Mouse (Mus musculus) midbrain, embryonic 13.5 days (tissue): ENCODE results near the gene Ebf4. TPM values are rescaled to one million over a fixed set of nuclear protein-coding genes. Genes with fewer than 3 reads are reported as not detected.

Source experiments
- ATAC-seq: fragments of 200-750 bp; cut with Nextera tagmentation; 2 replicates; pipeline ENCODE4 v1.8.0; 2017; ENCODE audit warnings: mild to moderate bottlenecking, moderate TSS enrichment, moderate library complexity
- H3K27ac ChIP-seq: fragments of 300-500 bp; sonication (generic); 2 replicates; pipeline ENCODE4 v1.5.1; 2015; ENCODE audit warnings: inconsistent platforms, mild to moderate bottlenecking, moderate library complexity
- H3K27me3 ChIP-seq: fragments of 300-500 bp; sonication (generic); 2 replicates; pipeline ENCODE4 v1.6.1; 2015; ENCODE audit warnings: mild to moderate bottlenecking, inconsistent platforms
- H3K36me3 ChIP-seq: fragments of 300-500 bp; sonication (generic); 2 replicates; pipeline ENCODE4 v1.6.1; 2015; ENCODE audit warnings: mild to moderate bottlenecking, inconsistent platforms
- H3K4me1 ChIP-seq: fragments of 300-500 bp; sonication (generic); replicated peaks from 2 replicates; pipeline ENCODE4 v1.6.1; 2015; ENCODE audit warnings: inconsistent platforms
- H3K4me2 ChIP-seq: fragments of 300-500 bp; sonication (generic); replicated peaks from 2 replicates; pipeline ENCODE4 v1.6.1; 2015; ENCODE audit warnings: moderate library complexity, mild to moderate bottlenecking, inconsistent platforms
- H3K4me3 ChIP-seq: fragments of 300-500 bp; sonication (generic); replicated peaks from 2 replicates; pipeline ENCODE4 v1.5.1; 2015; ENCODE audit warnings: mild to moderate bottlenecking, inconsistent platforms
- H3K9ac ChIP-seq: fragments of 300-500 bp; sonication (generic); replicated peaks from 2 replicates; pipeline ENCODE4 v1.6.1; 2015; ENCODE audit warnings: mild to moderate bottlenecking, inconsistent platforms
- H3K9me3 ChIP-seq: fragments of 300-500 bp; sonication (generic); 2 replicates; pipeline ENCODE4 v1.6.1; 2016; ENCODE audit warnings: mild to moderate bottlenecking, inconsistent platforms
- WGBS: fragments of 180-500 bp; shearing (Covaris S2); methylation state at CpG from one replicate; pipeline ENCODE4 v1.1.7; 2015; 5-methylcytosine and 5-hydroxymethylcytosine counted together
- polyA plus RNA-seq: library from polyadenylated mRNA; unstranded; fragments of >200 nt; fragmentation: Nextera tagmentation; extraction: Ambion mirVana; gene quantifications from 2 replicates; pipeline ENCODE4 v1.2.1, GENCODE M21; 2015

Gene Ebf4
- 2.1 and 2.7 TPM in 2 replicates for polyA plus RNA-seq

DNA sequence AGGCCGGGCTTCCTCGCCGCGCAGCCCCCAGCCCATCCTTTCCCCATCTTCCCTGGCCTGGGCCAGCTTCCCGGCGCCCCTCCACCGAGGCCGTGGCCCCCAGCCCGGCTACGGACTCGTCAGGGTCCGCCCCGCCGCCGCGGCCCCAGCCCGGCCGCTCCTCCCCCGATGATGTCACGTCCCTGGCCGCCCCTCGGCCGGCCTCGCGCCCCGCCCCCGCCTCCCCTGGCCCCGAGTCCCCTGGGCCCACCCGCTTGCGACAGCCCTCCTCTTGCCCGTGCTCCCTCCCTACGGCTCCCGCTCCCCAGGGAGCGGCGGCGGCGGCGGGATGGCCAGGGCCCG is at the start of gene Ebf4:
Gene Ebf4, plus strand, starts transcription at position 234 of the 342 bp plus-strand sequence.
- Histone ChIP-seq H3K4me3 (peak within 1 kb of the TSS; percentile 73), H3K9me3 (no peaks in the 10 kb centered on the region), H3K36me3 (peaks cover 6% of the 10 kb centered on the region), H3K4me1 (peaks cover 48% of the 10 kb centered on the region), H3K4me2 (peak within 1 kb of the TSS; percentile 71), H3K9ac (peak within 1 kb of the TSS; percentile 88), H3K27me3 (peaks cover 12% of the 10 kb centered on the region; the same call in 1 of the 2 replicates), H3K27ac (peak within 1 kb of the TSS; percentile 82)
- peak; percentile 65 for ATAC-seq
- WGBS = 2% methylated on average over 29 of the region's 39 CpGs

DNA sequence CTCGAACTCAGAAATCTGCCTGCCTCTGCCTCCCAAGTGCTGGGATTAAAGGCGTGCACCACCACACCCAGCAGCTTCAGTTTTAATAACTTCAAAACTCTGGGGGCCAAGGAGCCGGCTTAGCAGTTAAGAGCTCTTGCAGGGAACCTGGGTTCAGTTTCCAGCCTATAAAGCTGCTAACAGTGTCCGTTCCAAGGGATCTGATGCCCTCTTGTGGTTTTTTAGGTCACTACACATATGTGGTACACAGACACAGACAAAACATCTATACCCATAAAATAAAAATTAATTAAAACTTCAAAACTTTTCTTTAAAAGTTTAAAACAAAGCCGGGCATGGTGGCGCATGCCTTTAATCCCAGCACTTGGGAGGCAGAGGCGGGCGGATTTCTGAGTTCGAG is 48.1 kb upstream of the Ebf4 start:
- H3K27me3 ChIP-seq = no peaks in the 10 kb centered on the region
- H3K9ac ChIP-seq = no peak overlapping the region
- WGBS = 51% methylated on average over 9 of the region's 9 CpGs
- ATAC-seq = no peak
- H3K27ac ChIP-seq = no peak overlapping the region
- H3K4me2 ChIP-seq = no peak overlapping the region
- no peak overlapping the region for H3K4me3 ChIP-seq
- no peaks in the 10 kb centered on the region for H3K9me3 ChIP-seq
- no peaks in the 10 kb centered on the region for H3K36me3 ChIP-seq
- 0 out of 2 replicates have a peak, but pooled peaks cover 2% of the 10 kb centered on the region for H3K4me1 ChIP-seq

DNA sequence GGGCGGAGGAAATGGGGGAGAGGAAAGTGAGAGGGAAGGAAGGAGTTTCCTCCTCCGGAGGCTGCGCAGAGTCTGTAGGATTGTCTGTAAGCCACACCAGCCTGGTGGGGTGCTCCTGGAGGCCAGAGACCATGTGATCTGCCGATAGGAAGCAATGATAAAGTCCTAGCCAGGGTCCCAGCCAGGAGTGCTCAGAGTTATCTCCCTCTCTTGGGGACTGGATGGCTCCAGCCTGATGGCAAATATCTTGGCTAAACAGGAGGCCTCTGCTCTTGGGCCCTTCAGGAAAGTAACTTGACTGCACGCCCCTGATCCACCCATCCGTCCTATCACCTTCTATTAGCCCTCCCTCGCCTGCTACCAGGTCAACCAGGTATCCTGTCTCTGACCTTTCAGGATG is 46.7 kb upstream of the Ebf4 start:
- Histone ChIP-seq H3K4me3 (no peak overlapping the region), H3K27ac (no peak overlapping the region), H3K4me1 (no peaks in the 10 kb centered on the region), H3K9me3 (no peaks in the 10 kb centered on the region), H3K9ac (no peak overlapping the region), H3K27me3 (no peaks in the 10 kb centered on the region), H3K36me3 (no peaks in the 10 kb centered on the region), H3K4me2 (no peak overlapping the region)
- no peak for ATAC-seq
- 74% methylated on average over 7 of the region's 7 CpGs for WGBS

DNA sequence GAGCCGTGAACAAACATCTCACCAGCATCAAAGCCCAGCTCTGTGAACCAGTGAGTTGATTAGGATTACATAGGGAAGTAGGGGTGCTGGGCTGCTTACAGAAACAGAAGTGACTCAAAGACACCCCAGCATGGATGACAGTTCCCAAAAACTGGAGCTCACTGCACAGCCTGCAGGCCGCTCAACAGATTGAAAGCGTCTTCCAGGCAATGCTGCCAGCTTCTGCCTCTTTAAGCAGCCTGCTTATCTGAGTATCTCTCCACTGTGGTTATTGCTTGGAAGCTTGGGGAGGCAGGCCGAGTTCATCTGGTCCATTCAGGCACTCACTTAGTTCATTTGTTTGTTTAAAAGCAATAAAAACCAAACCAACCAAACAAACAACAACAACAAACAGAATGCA is 38.2 kb upstream of the Ebf4 start:
- Histone ChIP-seq H3K9me3 (no peaks in the 10 kb centered on the region), H3K4me2 (no peak overlapping the region), H3K9ac (no peak overlapping the region), H3K27me3 (no peaks in the 10 kb centered on the region), H3K36me3 (no peaks in the 10 kb centered on the region), H3K27ac (no peak overlapping the region), H3K4me1 (no peaks in the 10 kb centered on the region), H3K4me3 (no peak overlapping the region)
- 90% methylated on average over 4 of the region's 4 CpGs for WGBS
- no peak for ATAC-seq

DNA sequence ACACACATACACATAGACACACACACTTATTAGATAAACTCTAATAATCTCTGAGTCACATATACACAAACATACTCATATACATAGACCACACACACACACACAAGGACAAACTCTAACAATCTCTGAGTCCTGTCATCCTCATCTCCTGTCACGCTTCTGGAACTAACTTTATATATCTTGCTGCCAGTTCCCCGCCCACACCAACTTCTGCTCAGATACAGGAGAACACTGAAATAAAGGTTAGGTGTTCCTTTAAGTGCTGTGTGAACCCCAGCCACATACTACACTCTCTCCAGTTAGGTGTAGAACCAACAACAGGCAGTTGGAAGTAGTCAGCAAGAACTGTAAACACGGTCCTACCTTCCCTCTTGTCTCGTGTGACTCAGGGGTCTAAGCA is 34.1 kb upstream of the Ebf4 start:
- H3K4me2 ChIP-seq = no peak overlapping the region
- no peaks in the 10 kb centered on the region for H3K36me3 ChIP-seq
- H3K27ac ChIP-seq = no peak overlapping the region
- no peaks in the 10 kb centered on the region for H3K27me3 ChIP-seq
- H3K4me1 ChIP-seq = no peaks in the 10 kb centered on the region
- 92% methylated on average over 4 of the region's 4 CpGs for WGBS
- no peak overlapping the region for H3K9ac ChIP-seq
- H3K9me3 ChIP-seq = no peaks in the 10 kb centered on the region
- no peak for ATAC-seq
- no peak overlapping the region for H3K4me3 ChIP-seq

DNA sequence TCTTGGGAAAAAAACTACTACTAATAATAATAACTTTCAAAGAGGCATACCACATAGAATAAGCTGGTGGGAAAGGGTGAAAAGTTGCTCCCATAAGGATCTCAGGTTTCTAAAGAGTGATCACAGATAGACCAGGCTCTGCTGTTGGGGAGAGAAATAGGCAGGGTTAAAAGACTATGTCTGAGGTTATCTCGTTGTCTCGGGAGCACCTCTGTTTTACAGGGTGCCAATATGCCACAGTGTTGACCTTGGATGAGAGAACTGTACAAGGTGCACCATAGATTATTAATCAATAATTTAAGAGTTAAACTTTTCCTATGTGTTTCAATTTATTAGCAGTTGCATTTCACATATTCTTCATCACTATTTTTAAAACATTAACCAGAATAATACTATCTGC is 33.1 kb upstream of the Ebf4 start:
- H3K27me3 ChIP-seq = no peaks in the 10 kb centered on the region
- ATAC-seq = no peak
- H3K4me2 ChIP-seq = no peak overlapping the region
- no peaks in the 10 kb centered on the region for H3K36me3 ChIP-seq
- no peak overlapping the region for H3K4me3 ChIP-seq
- 89% methylated on average over 2 of the region's 2 CpGs for WGBS
- H3K27ac ChIP-seq = no peak overlapping the region
- no peaks in the 10 kb centered on the region for H3K9me3 ChIP-seq
- no peak overlapping the region for H3K9ac ChIP-seq
- no peaks in the 10 kb centered on the region for H3K4me1 ChIP-seq

DNA sequence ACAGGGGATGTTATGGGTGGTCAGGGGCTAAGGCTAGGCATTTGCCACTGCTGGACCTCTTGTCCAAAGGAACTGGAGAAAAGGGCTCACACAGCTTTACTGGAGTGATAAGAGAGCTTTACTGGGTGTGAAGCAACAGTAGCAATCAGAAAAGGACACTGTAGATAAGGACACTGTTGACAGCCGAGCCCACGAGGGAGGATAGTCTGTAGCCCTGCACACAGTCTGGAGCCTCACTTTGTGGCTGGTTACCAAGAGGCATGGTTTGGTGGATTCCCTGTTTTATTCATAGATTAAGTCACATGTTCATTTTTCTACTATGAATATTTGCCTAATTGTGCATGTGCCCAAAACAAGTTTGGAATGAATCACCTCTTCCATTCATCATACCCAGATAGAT is 32.6 kb upstream of the Ebf4 start:
- no peak overlapping the region for H3K9ac ChIP-seq
- no peaks in the 10 kb centered on the region for H3K9me3 ChIP-seq
- H3K36me3 ChIP-seq = no peaks in the 10 kb centered on the region
- no peaks in the 10 kb centered on the region for H3K27me3 ChIP-seq
- no peak overlapping the region for H3K4me2 ChIP-seq
- H3K4me1 ChIP-seq = no peaks in the 10 kb centered on the region
- WGBS = 93% methylated on average over 2 of the region's 2 CpGs
- no peak overlapping the region for H3K4me3 ChIP-seq
- H3K27ac ChIP-seq = no peak overlapping the region
- no peak for ATAC-seq

DNA sequence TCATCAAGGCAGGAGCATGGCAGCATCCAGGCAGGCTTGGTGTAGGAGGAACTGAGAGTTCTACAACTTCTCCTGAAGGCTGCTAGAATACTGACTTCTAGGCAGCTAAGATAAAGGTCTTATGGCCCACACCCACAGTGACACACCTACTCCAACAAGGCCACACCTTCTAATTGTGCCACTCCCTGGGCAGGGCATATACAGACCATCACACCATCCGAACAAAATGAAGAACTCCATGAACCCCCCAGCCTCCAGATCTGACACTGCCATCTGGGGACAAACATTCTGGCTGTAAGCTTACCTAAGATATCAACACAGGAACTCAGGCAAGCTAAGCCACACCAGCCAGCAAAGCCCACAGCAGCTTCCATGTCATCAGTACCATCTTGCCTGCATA is 29.4 kb upstream of the Ebf4 start:
- 90% methylated on average over 1 of the region's 1 CpGs for WGBS
- H3K27me3 ChIP-seq = no peaks in the 10 kb centered on the region
- no peak overlapping the region for H3K27ac ChIP-seq
- H3K36me3 ChIP-seq = no peaks in the 10 kb centered on the region
- no peaks in the 10 kb centered on the region for H3K9me3 ChIP-seq
- ATAC-seq = no peak
- H3K4me2 ChIP-seq = no peak overlapping the region
- H3K4me1 ChIP-seq = no peaks in the 10 kb centered on the region
- H3K9ac ChIP-seq = no peak overlapping the region
- no peak overlapping the region for H3K4me3 ChIP-seq

DNA sequence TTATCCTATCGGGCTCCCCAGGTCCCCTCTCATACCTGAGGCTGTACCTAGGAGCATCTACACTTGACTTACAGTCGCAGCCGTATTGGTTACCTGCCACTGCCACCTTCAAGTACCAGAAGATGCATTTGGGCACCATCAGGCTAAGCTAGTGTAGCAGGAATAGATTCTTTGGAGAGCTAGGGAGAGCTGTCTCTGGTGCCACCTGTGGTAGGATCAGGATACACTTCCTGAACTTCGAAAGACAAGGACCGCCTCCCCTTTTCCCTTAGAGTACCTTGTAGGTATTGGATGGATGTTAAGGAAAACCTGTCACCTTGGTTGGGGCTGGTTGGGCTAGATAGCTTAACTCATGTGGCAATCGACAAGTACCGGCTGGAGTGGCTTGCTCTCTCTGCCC is 26.9 kb upstream of the Ebf4 start:
- 76% methylated on average over 7 of the region's 7 CpGs for WGBS
- Histone ChIP-seq H3K9me3 (no peaks in the 10 kb centered on the region), H3K4me3 (no peak overlapping the region), H3K4me1 (no peaks in the 10 kb centered on the region; the same call in 1 of the 2 replicates), H3K27ac (no peak overlapping the region), H3K4me2 (no peak overlapping the region), H3K9ac (no peak overlapping the region), H3K36me3 (no peaks in the 10 kb centered on the region), H3K27me3 (no peaks in the 10 kb centered on the region)
- no peak for ATAC-seq

DNA sequence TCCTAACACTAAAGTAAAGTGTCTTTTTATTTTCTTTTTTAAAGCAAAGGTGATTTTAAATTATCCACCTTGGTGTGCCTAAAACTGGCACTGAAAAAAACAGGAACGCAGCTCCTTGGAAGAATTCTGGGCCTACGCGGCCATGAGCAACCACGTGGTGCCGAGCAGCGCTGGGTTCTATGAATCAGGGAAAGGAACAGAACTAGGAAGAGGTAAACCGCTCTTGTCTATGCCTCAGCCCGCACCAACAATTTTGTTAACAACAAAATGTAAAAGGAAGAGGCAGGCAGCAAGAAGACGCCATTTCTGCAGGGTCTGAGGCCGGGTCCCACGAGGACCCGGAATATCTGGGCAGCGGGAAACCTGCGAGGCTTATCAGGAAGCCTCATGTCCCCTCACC is 21.2 kb upstream of the Ebf4 start:
- peak overlapping the region; percentile 88 for H3K4me3 ChIP-seq
- WGBS = 2% methylated on average over 14 of the region's 14 CpGs
- H3K9ac ChIP-seq = peak overlapping the region; percentile 87
- H3K9me3 ChIP-seq = no peaks in the 10 kb centered on the region
- peak overlapping the region; percentile 92 for H3K27ac ChIP-seq
- H3K36me3 ChIP-seq = peaks cover 34% of the 10 kb centered on the region
- H3K4me1 ChIP-seq = peaks cover 28% of the 10 kb centered on the region
- peak overlapping the region; percentile 78 for H3K4me2 ChIP-seq
- ATAC-seq = no peak
- H3K27me3 ChIP-seq = no peaks in the 10 kb centered on the region

DNA sequence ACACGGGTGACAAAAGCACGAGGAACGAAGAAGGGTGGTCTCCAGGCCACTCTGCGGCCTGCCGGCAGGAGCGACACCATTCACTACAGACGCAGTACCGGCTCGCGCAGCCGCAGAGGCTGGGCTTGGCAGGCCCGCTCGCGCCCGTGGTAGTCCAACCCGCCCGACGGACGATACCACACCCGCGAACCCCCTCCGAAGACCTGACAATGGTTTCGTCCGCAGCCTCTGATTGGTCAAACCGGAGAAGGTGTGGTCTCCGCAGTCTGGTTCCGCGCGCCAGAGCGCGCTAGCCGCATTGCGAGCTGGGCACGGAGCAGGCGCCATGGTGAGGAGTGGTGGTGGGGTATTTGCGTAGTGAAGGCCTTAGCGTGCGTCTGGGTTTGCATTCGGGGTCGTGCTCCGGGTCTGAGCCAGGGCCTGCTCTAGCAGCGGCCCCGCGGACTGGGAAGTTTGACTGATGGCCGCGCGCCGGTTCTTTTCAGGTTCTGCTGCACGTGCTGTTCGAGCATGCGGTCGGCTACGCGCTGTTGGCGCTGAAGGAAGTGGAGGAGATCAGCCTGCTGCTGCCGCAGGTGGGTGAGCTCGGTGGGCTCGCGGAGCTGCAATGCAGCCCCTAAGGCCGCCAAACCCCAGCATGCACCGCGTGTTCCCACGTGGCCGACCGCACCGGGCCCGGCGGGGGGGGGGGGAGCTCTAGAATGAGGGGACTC is 20.7 kb upstream of the Ebf4 start, which contains the start of gene Nop56:
Gene Nop56, plus strand, starts transcription at position 282 of the 713 bp plus-strand sequence.
- peak within 1 kb of the TSS; percentile 88 for H3K4me3 ChIP-seq
- peak within 1 kb of the TSS; percentile 87 for H3K9ac ChIP-seq
- H3K4me2 ChIP-seq = peak within 1 kb of the TSS; percentile 78
- H3K36me3 ChIP-seq = peaks cover 37% of the 10 kb centered on the region
- peak within 1 kb of the TSS; percentile 93 for H3K27ac ChIP-seq
- H3K27me3 ChIP-seq = no peaks in the 10 kb centered on the region
- peaks cover 28% of the 10 kb centered on the region for H3K4me1 ChIP-seq
- under 1% methylated on average over 68 of the region's 68 CpGs for WGBS
- no peaks in the 10 kb centered on the region for H3K9me3 ChIP-seq
- peak; percentile 98 for ATAC-seq

DNA sequence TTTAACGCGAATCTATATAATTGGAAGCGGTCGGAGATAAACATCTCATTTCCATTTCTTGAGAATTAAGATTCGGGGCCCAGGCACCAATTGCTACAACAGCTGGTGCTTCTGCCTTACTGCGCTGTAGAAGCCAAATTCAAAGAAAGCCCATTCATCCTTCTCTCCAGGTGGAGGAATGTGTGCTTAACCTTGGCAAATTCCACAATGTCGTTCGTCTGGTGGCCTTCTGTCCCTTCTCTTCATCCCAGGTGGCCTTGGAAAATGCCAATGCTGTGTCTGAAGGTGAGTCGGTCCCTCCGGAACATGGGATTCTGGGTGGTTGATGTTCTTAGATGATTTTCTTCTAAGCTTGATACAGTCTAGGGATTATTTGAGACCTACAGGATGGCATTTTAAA is 20.1 kb upstream of the Ebf4 start:
- 2% methylated on average over 10 of the region's 10 CpGs for WGBS
- H3K27me3 ChIP-seq = no peaks in the 10 kb centered on the region
- peak overlapping the region; percentile 78 for H3K4me2 ChIP-seq
- H3K4me3 ChIP-seq = peak overlapping the region; percentile 88
- peaks cover 43% of the 10 kb centered on the region for H3K36me3 ChIP-seq
- H3K9me3 ChIP-seq = no peaks in the 10 kb centered on the region
- H3K9ac ChIP-seq = peak overlapping the region; percentile 87
- H3K27ac ChIP-seq = peak overlapping the region; percentile 93
- H3K4me1 ChIP-seq = peaks cover 28% of the 10 kb centered on the region
- no peak for ATAC-seq

DNA sequence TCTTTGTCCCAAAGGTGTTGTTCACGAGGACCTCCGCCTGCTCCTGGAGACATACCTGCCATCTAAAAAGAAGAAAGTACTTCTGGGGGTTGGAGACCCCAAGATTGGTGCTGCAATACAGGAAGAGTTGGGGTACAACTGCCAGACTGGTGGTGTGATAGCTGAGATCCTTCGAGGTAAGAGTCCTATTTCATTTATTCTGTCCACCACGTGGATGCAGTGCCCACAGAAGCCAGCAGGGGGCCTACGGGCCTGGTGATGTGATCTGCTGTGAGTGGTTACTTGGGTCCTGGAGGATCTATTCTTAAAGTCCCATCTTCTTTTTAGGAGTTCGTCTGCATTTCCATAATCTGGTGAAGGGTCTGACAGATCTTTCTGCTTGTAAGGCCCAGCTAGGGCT is 19.3 kb upstream of the Ebf4 start:
- H3K4me1 ChIP-seq = peaks cover 28% of the 10 kb centered on the region
- no peak for ATAC-seq
- no peaks in the 10 kb centered on the region for H3K9me3 ChIP-seq
- no peak overlapping the region for H3K27ac ChIP-seq
- H3K4me3 ChIP-seq = peak overlapping the region; percentile 88
- peak overlapping the region; percentile 78 for H3K4me2 ChIP-seq
- no peaks in the 10 kb centered on the region for H3K27me3 ChIP-seq
- peak overlapping the region; percentile 87; the same call in 1 of the 2 replicates for H3K9ac ChIP-seq
- peaks cover 51% of the 10 kb centered on the region for H3K36me3 ChIP-seq
- 38% methylated on average over 6 of the region's 6 CpGs for WGBS
